Comparison of ENCODE assay signal across 13 mouse cellular contexts in genomic region chr14:33362807-33363206, GRCm38 (mm10).
DNase-seq lines count a peak whose midpoint lies in the region; ATAC-seq and TF ChIP-seq lines count a peak whose summit lies in the region.
"Had no signal": no experiment of that assay in that cellular context is flagged by ENCODE, and none has a peak within 500 bp of the region (broad histone marks: within the 10 kb centered on the region; RNA-seq: fewer than 3 reads in every experiment).

No protein-coding gene starts in this region.

- H3K9ac ChIP-seq in heart, embryonic 11.5 days (ENCODE audit: low read depth, low read length): no peak overlapping the region
- peak overlapping the region; percentile 0; the same call in 1 of the 2 replicates for H3K9ac ChIP-seq in lung, embryonic 15.5 days
- peak overlapping the region; percentile 16; the same call in 1 of the 2 replicates for H3K9ac ChIP-seq in liver, postnatal 0 days (replicated peaks)

- no peaks in the 10 kb centered on the region for H3K9me3 ChIP-seq in heart, embryonic 11.5 days (replicated peaks; ENCODE audit: control insufficient read depth, low read length)
- H3K9me3 ChIP-seq in lung, embryonic 15.5 days: no peaks in the 10 kb centered on the region
- H3K9me3 ChIP-seq in liver, postnatal 0 days (ENCODE audit: low read length): no peaks in the 10 kb centered on the region

- no peak for TF ChIP-seq CTCF in liver, postnatal 0 days (IDR thresholded peaks at IDR 0.05; ENCODE audit: low read depth)

- no peak for ATAC-seq in heart, embryonic 11.5 days (replicated peaks; ENCODE audit: insufficient number of reproducible peaks, low FRiP score, low TSS enrichment)
- ATAC-seq in lung, embryonic 15.5 days (ENCODE audit: borderline replicate concordance, extremely low read depth, low FRiP score, low TSS enrichment): no peak
- ATAC-seq in liver, postnatal 0 days: no peak

- no peak for TF ChIP-seq EP300 in liver, postnatal 0 days (IDR thresholded peaks at IDR 0.05; ENCODE audit: low read depth)

- H3K27me3 ChIP-seq in heart, embryonic 11.5 days (ENCODE audit: control insufficient read depth, insufficient read depth, low read length): 0 out of 2 replicates have a peak, but pooled peaks cover 6% of the 10 kb centered on the region
- 0 out of 2 replicates have a peak, but pooled peaks cover 5% of the 10 kb centered on the region for H3K27me3 ChIP-seq in lung, embryonic 15.5 days
- H3K27me3 ChIP-seq in liver, postnatal 0 days (ENCODE audit: insufficient read depth, low read length): no peaks in the 10 kb centered on the region

- intact Hi-C loops in heart, postnatal 14 days (cut with DNase I): no loop called here

- H3K36me3 ChIP-seq in heart, embryonic 11.5 days (ENCODE audit: control insufficient read depth, insufficient read depth, low read length): no peaks in the 10 kb centered on the region
- H3K36me3 ChIP-seq in lung, embryonic 15.5 days: no peaks in the 10 kb centered on the region
- H3K36me3 ChIP-seq in liver, postnatal 0 days (replicated peaks; ENCODE audit: insufficient read depth, low read length): no peaks in the 10 kb centered on the region

- peak overlapping the region; percentile 52 for H3K4me2 ChIP-seq in heart, embryonic 11.5 days
- peak overlapping the region; percentile 37 for H3K4me2 ChIP-seq in lung, embryonic 15.5 days
- H3K4me2 ChIP-seq in liver, postnatal 0 days (ENCODE audit: low read depth, low read length): peak overlapping the region; percentile 62

- no peak overlapping the region for H3K4me3 ChIP-seq in heart, embryonic 11.5 days (ENCODE audit: low read depth, low read length)
- no peak overlapping the region for H3K4me3 ChIP-seq in lung, embryonic 15.5 days
- H3K4me3 ChIP-seq in liver, postnatal 0 days (ENCODE audit: low read depth, low read length): no peak overlapping the region
- H3K4me3 ChIP-seq: left cerebral cortex, adult 2 months had no signal

- H3K4me1 ChIP-seq in heart, embryonic 11.5 days (ENCODE audit: control insufficient read depth, insufficient read depth, low read length): peaks cover 15% of the 10 kb centered on the region
- peaks cover 31% of the 10 kb centered on the region for H3K4me1 ChIP-seq in lung, embryonic 15.5 days
- H3K4me1 ChIP-seq in liver, postnatal 0 days (ENCODE audit: insufficient read depth): 0 out of 2 replicates have a peak, but pooled peaks cover 3% of the 10 kb centered on the region

- no peak for DNase-seq in heart, postnatal 14 days
- DNase-seq in lung, postnatal 36 days: no peak
- DNase-seq in liver: peak; percentile 26
- DNase-seq in liver, postnatal 0 days: no peak
- DNase-seq in frontal cortex, postnatal 36 days (ENCODE audit: low spot score in 2 of 2): no peak
- DNase-seq in embryo, embryonic 9.5 days (ENCODE audit: extremely low spot score): no peak
- DNase-seq: adrenal gland, postnatal 25 days; cerebellum, postnatal 36 days; kidney, postnatal 36 days; spleen, adult 18-20 months had no signal

- 14% methylated on average over 10 of the region's 10 CpGs for WGBS in heart, embryonic 11.5 days (ENCODE audit: insufficient replicate concordance)
- WGBS in lung, embryonic 15.5 days: 0% methylated on average over 10 of the region's 10 CpGs
- 33% methylated on average over 10 of the region's 10 CpGs for WGBS in liver, postnatal 0 days (ENCODE audit: insufficient replicate concordance)

- H3K27ac ChIP-seq in heart, embryonic 11.5 days (ENCODE audit: low read depth, low read length): no peak overlapping the region
- H3K27ac ChIP-seq in lung, embryonic 15.5 days: no peak overlapping the region
- H3K27ac ChIP-seq in liver, postnatal 0 days (ENCODE audit: low read depth): no peak overlapping the region
- H3K27ac ChIP-seq: left cerebral cortex, adult 2 months had no signal
